Mouse (Mus musculus) spleen, adult 2 months (tissue): Measurements from ENCODE around the gene B4galt7.

Source experiments
- CTCF ChIP-seq: fragments of 200-500 bp; IDR thresholded peaks from 2 replicates; pipeline ENCODE4 v1.5.1; 2011; ENCODE audit warnings: mild to moderate bottlenecking, inconsistent platforms; ENCODE audit not compliant: insufficient read depth, insufficient read length, insufficient replicate concordance; ENCODE audit errors: extremely low read depth
- POLR2A ChIP-seq: fragments of 200-500 bp; IDR thresholded peaks from 2 replicates; pipeline ENCODE4 v1.6.1; 2011; ENCODE audit warnings: low read depth, low read length, inconsistent platforms

DNA sequence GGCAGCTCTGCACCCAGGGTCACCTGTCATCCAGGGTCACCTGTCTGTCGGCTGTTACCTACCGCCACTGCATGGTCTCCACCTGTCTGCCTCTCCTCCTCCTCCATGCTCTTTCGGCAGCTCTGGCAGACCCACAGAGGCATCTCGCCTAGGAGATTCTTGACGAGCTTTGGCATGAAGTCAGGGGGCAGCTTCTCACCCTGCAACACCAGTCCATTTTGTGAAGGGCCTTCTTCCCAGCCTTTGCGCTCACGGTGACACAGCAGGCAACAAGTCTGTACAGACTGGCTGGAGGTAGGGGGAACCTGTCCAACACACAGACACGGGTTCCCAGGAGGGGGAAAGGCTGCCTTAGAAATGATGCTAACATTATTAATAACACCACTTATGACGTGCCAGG lies 43.8 kb upstream of the B4galt7 start:
- TF ChIP-seq CTCF (no peak), POLR2A (no peak)
